Mouse (Mus musculus): ENCODE data around the gene Npw. TPM values are rescaled to one million over a fixed set of nuclear protein-coding genes. Genes with fewer than 3 reads are reported as not detected.

Npw gene
- polyA plus RNA-seq, 1 experiment from 2014 or later, result not detected

GRCm38 (mm10) chr17:24639571-24639988 lies 18.7 kb downstream of the Npw start:
- Histone ChIP-seq H3K9ac (ENCODE audit: low read length) (no peak overlapping the region), H3K36me3 (ENCODE audit: control insufficient read depth, insufficient read depth, low read length) (peaks cover 31% of the 10 kb centered on the region), H3K4me1 (ENCODE audit: control insufficient read depth in 2 of 2, insufficient read depth in 2 of 2, low read length in 2 of 2) (peaks cover 19 to 22% of the 10 kb centered on the region in 2 experiments), H3K9me3 (ENCODE audit: control insufficient read depth, low read length) (no peaks in the 10 kb centered on the region), H3K27ac (replicated peaks in 1 of 2; ENCODE audit: control insufficient read depth in 1 of 2, insufficient read depth in 1 of 2, low read depth in 2 of 2, low read length in 2 of 2) (peak overlapping the region; percentile 56 to 72), H3K4me3 (ENCODE audit: control insufficient read depth in 1 of 2, insufficient read depth in 1 of 2, low read depth in 1 of 2, low read length in 2 of 2) (no peak overlapping the region), H3K4me2 (ENCODE audit: low read length) (no peak overlapping the region), H3K27me3 (ENCODE audit: control insufficient read depth, insufficient read depth, low read length) (no peaks in the 10 kb centered on the region; the same call in 1 of the 2 replicates)
- 70% methylated on average over 5 of the region's 5 CpGs for WGBS
- no peak for ATAC-seq (ENCODE audit: insufficient number of reproducible peaks, insufficient read depth, low FRiP score, low read depth)

DNA sequence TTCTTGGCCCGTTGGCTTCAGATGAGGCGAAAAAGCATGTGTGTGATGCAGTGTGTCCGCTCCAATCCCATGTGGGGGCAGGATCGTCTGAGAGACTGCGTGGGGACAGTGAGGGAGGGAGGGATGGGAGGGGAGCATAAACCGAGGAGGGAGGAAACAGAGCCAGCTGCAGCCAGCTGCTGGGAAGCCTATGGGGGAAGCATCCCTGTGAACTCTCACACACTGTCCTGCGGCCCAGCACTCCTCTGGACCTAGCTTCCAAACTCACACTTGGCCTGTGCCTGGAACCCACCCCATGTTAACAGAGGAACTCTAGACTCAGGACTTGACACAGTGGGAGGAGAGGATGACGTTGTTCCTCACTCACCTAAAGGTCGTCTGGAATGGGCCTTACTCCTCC lies 19.4 kb downstream of the Npw start:
- Histone ChIP-seq H3K9me3 (ENCODE audit: control insufficient read depth, low read length) (no peaks in the 10 kb centered on the region), H3K36me3 (ENCODE audit: control insufficient read depth, insufficient read depth, low read length) (peaks cover 31% of the 10 kb centered on the region), H3K9ac (ENCODE audit: low read length) (no peak overlapping the region), H3K4me1 (ENCODE audit: control insufficient read depth in 2 of 2, insufficient read depth in 2 of 2, low read length in 2 of 2) (peaks cover 12 to 15% of the 10 kb centered on the region in 2 experiments), H3K4me2 (ENCODE audit: low read length) (no peak overlapping the region), H3K27me3 (ENCODE audit: control insufficient read depth, insufficient read depth, low read length) (peaks cover 3% of the 10 kb centered on the region; the same call in 1 of the 2 replicates), H3K27ac (replicated peaks in 1 of 2; ENCODE audit: control insufficient read depth in 1 of 2, insufficient read depth in 1 of 2, low read depth in 2 of 2, low read length in 2 of 2) (peak overlapping the region; percentile 56 to 72), H3K4me3 (ENCODE audit: control insufficient read depth in 1 of 2, insufficient read depth in 1 of 2, low read depth in 1 of 2, low read length in 2 of 2) (no peak overlapping the region)
- WGBS, result 66% methylated on average over 9 of the region's 9 CpGs
- ATAC-seq (ENCODE audit: insufficient number of reproducible peaks, insufficient read depth, low FRiP score, low read depth), result no peak; the same call in 1 of the 2 replicates

GRCm38 (mm10) chr17:24638214-24638613 lies 20.0 kb downstream of the Npw start:
- H3K4me1 ChIP-seq (ENCODE audit: control insufficient read depth in 2 of 2, insufficient read depth in 2 of 2, low read length in 2 of 2), result peaks cover 12 to 17% of the 10 kb centered on the region in 2 experiments
- WGBS, result 81% methylated on average over 4 of the region's 4 CpGs
- no peaks in the 10 kb centered on the region for H3K9me3 ChIP-seq (ENCODE audit: control insufficient read depth, low read length)
- H3K36me3 ChIP-seq (ENCODE audit: control insufficient read depth, insufficient read depth, low read length), result peaks cover 31% of the 10 kb centered on the region
- H3K27me3 ChIP-seq (ENCODE audit: control insufficient read depth, insufficient read depth, low read length), result peaks cover 3% of the 10 kb centered on the region; the same call in 1 of the 2 replicates
- no peak for ATAC-seq (ENCODE audit: insufficient number of reproducible peaks, insufficient read depth, low FRiP score, low read depth)
- H3K4me2 ChIP-seq (ENCODE audit: low read length), result no peak overlapping the region
- no peak overlapping the region for H3K9ac ChIP-seq (ENCODE audit: low read length)
- H3K27ac ChIP-seq (replicated peaks in 1 of 2; ENCODE audit: control insufficient read depth in 1 of 2, insufficient read depth in 1 of 2, low read depth in 2 of 2, low read length in 2 of 2), result peak overlapping the region in 1 of 2 experiments; percentile 8; a peak in 1 of 4 replicates
- no peak overlapping the region for H3K4me3 ChIP-seq (ENCODE audit: control insufficient read depth in 1 of 2, insufficient read depth in 1 of 2, low read depth in 1 of 2, low read length in 2 of 2)

DNA sequence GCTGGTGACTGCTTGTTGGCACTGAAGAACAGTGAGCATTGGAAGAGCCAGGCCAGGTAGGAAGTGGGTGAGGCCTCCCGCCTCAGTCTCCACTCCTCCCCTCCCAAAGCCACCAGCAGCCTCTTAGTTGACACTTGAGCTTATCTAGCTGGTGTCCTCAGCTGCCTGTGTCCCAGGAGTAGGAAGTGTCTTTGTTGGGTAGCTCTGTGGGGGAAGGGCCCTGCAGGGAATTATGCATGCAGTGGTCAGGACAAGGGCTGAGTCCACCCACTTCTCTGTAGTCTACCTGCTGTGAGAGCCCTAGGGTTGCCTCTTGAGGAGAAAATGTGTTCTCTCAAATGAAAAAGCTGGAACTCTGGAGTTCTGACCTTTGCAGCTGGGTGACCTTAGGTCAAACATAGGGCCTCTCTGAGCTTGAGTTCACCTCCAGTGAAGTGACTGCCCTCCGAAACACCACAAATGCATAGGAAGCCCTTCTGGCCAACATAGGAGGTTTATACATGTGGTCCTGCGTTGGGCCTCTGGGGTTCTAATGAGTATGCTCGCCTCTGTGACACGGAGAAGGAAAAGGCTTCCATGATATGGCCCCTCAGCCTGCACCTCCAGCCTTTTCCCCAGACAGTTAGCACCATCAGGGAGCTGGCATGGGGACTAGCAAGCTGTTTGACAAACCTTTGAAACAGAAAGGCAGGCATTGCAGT lies 21.3 kb downstream of the Npw start:
- Histone ChIP-seq H3K4me3 (ENCODE audit: control insufficient read depth in 1 of 2, insufficient read depth in 1 of 2, low read depth in 1 of 2, low read length in 2 of 2) (no peak overlapping the region), H3K9me3 (ENCODE audit: control insufficient read depth, low read length) (no peaks in the 10 kb centered on the region), H3K9ac (ENCODE audit: low read length) (no peak overlapping the region), H3K4me2 (ENCODE audit: low read length) (no peak overlapping the region), H3K27me3 (ENCODE audit: control insufficient read depth, insufficient read depth, low read length) (peaks cover 3% of the 10 kb centered on the region; the same call in 1 of the 2 replicates), H3K4me1 (ENCODE audit: control insufficient read depth in 2 of 2, insufficient read depth in 2 of 2, low read length in 2 of 2) (peaks cover 14 to 23% of the 10 kb centered on the region in 2 experiments), H3K27ac (replicated peaks in 1 of 2; ENCODE audit: control insufficient read depth in 1 of 2, insufficient read depth in 1 of 2, low read depth in 2 of 2, low read length in 2 of 2) (no peak overlapping the region), H3K36me3 (ENCODE audit: control insufficient read depth, insufficient read depth, low read length) (peaks cover 26% of the 10 kb centered on the region)
- no peak for ATAC-seq (ENCODE audit: insufficient number of reproducible peaks, insufficient read depth, low FRiP score, low read depth)
- WGBS, result 56% methylated on average over 5 of the region's 5 CpGs

- whole genome bisulfite sequencing, result 88% methylated on average over 5 of the region's 5 CpGs
- peaks cover 17 to 28% of the 10 kb centered on the region in 2 experiments for H3K4me1 ChIP-seq (ENCODE audit: control insufficient read depth in 2 of 2, insufficient read depth in 2 of 2, low read length in 2 of 2)
- no peak overlapping the region for H3K27ac ChIP-seq (replicated peaks in 1 of 2; ENCODE audit: control insufficient read depth in 1 of 2, insufficient read depth in 1 of 2, low read depth in 2 of 2, low read length in 2 of 2)
Measured at GRCm38 (mm10) chr17:24635694-24636093, 22.6 kb downstream of the Npw start.

DNA sequence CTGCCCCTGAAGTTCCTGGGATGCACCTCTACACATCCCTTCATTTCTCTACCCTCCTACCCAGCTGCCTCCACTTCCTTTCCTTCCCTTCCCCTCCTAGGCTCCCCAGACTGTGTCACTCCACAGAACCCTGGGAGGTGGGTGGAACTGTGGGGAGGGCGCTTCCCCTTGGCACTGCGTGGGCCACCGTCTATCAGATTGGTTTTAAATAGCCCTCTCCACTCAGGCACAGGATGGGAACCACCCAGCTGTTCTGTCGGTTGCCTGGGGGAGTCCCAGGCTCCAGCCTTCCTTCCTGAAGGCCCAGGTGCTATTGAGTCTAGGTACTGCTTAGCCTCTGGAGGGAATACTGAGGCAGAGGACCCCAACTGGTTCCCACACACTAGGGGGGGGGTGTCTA lies 23.2 kb downstream of the Npw start:
- Histone ChIP-seq H3K4me1 (ENCODE audit: control insufficient read depth in 2 of 2, insufficient read depth in 2 of 2, low read length in 2 of 2) (peaks cover 17 to 26% of the 10 kb centered on the region in 2 experiments), H3K9ac (ENCODE audit: low read length) (no peak overlapping the region), H3K4me2 (ENCODE audit: low read length) (no peak overlapping the region), H3K4me3 (ENCODE audit: control insufficient read depth in 1 of 2, insufficient read depth in 1 of 2, low read depth in 1 of 2, low read length in 2 of 2) (no peak overlapping the region), H3K36me3 (ENCODE audit: control insufficient read depth, insufficient read depth, low read length) (peaks cover 22% of the 10 kb centered on the region), H3K27me3 (ENCODE audit: control insufficient read depth, insufficient read depth, low read length) (peaks cover 3% of the 10 kb centered on the region; the same call in 1 of the 2 replicates), H3K27ac (replicated peaks in 1 of 2; ENCODE audit: control insufficient read depth in 1 of 2, insufficient read depth in 1 of 2, low read depth in 2 of 2, low read length in 2 of 2) (no peak overlapping the region), H3K9me3 (ENCODE audit: control insufficient read depth, low read length) (no peaks in the 10 kb centered on the region)
- WGBS, result 41% methylated on average over 4 of the region's 4 CpGs
- ATAC-seq (ENCODE audit: insufficient number of reproducible peaks, insufficient read depth, low FRiP score, low read depth), result no peak

More at GRCm38 (mm10) chr17:24635694-24636093, 22.6 kb downstream of the Npw start:
- peaks cover 3% of the 10 kb centered on the region; the same call in 1 of the 2 replicates for H3K27me3 ChIP-seq (ENCODE audit: control insufficient read depth, insufficient read depth, low read length)
- ATAC-seq (ENCODE audit: insufficient number of reproducible peaks, insufficient read depth, low FRiP score, low read depth), result no peak
- no peaks in the 10 kb centered on the region for H3K9me3 ChIP-seq (ENCODE audit: control insufficient read depth, low read length)
- no peak overlapping the region for H3K4me2 ChIP-seq (ENCODE audit: low read length)
- H3K4me3 ChIP-seq (ENCODE audit: control insufficient read depth in 1 of 2, insufficient read depth in 1 of 2, low read depth in 1 of 2, low read length in 2 of 2), result no peak overlapping the region
- H3K9ac ChIP-seq (ENCODE audit: low read length), result no peak overlapping the region
- peaks cover 22% of the 10 kb centered on the region for H3K36me3 ChIP-seq (ENCODE audit: control insufficient read depth, insufficient read depth, low read length)

DNA sequence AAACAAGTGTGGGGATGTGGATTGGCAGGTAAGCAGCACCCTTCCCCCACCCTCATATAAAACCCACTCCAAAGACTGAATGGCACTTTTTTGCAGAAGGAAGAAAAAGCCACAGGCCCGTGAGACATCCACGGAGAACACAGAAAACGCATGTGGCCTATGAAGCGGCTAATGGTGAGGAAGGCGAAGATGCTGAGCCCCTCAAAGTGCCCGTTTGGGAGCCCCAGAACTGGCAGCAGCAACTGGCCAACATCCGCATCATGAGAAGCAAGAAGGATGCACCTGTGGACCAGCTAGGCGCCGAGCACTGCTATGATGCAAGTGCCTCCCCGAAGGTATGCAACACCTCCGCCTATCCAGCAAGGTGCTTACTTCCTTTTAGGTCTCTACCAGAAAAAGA lies 24.4 kb downstream of the Npw start:
- peak overlapping the region in 1 of 2 experiments; percentile 89; a peak in 2 of 4 replicates for H3K27ac ChIP-seq (replicated peaks in 1 of 2; ENCODE audit: control insufficient read depth in 1 of 2, insufficient read depth in 1 of 2, low read depth in 2 of 2, low read length in 2 of 2)
- no peak overlapping the region for H3K4me3 ChIP-seq (ENCODE audit: control insufficient read depth in 1 of 2, insufficient read depth in 1 of 2, low read depth in 1 of 2, low read length in 2 of 2)
- H3K4me1 ChIP-seq (ENCODE audit: control insufficient read depth in 2 of 2, insufficient read depth in 2 of 2, low read length in 2 of 2), result peaks cover 13 to 21% of the 10 kb centered on the region in 2 experiments
- H3K9ac ChIP-seq (ENCODE audit: low read length), result no peak overlapping the region
- H3K9me3 ChIP-seq (ENCODE audit: control insufficient read depth, low read length), result no peaks in the 10 kb centered on the region
- peaks cover 24% of the 10 kb centered on the region for H3K36me3 ChIP-seq (ENCODE audit: control insufficient read depth, insufficient read depth, low read length)
- no peak overlapping the region for H3K4me2 ChIP-seq (ENCODE audit: low read length)
- H3K27me3 ChIP-seq (ENCODE audit: control insufficient read depth, insufficient read depth, low read length), result peaks cover 3% of the 10 kb centered on the region; the same call in 1 of the 2 replicates
- no peak for ATAC-seq (ENCODE audit: insufficient number of reproducible peaks, insufficient read depth, low FRiP score, low read depth)
- 95% methylated on average over 11 of the region's 11 CpGs for WGBS

All from heart, embryonic 14.5 days (tissue).